Mouse (Mus musculus): Measurements from ENCODE around the gene Slc35e2.
"Not testable (repeated sequence)": the region's sequence is repeated elsewhere in the genome, so short reads cannot be mapped to it uniquely, and the experiment has no call there.

Slc35e2 gene

GRCm38 (mm10) chr4:155624338-155625291 is 23.4 kb downstream of the Slc35e2 start, which contains the start of gene Cdk11b:
Cdk11b (plus strand) TSS chr4:155624854.
- peak; percentile 94 for DNase-seq (ENCODE audit: low read depth, low spot score)

- no peak for DNase-seq (ENCODE audit: low read depth, low spot score)
Observed at GRCm38 (mm10) chr4:155630267-155630666, 29.1 kb downstream of the Slc35e2 start.

GRCm38 (mm10) chr4:155635766-155636499 is 34.7 kb downstream of the Slc35e2 start:
- no peak for DNase-seq (ENCODE audit: low read depth, low spot score)

GRCm38 (mm10) chr4:155643531-155643930 is 42.3 kb downstream of the Slc35e2 start:
- DNase-seq (ENCODE audit: low read depth, low spot score), result no peak

GRCm38 (mm10) chr4:155645308-155645707 is 44.1 kb downstream of the Slc35e2 start, which contains the start of gene Gm10563:
Gm10563 (minus strand) TSS chr4:155645408.
- DNase-seq (ENCODE audit: low read depth, low spot score), result not testable (repeated sequence)

- DNase-seq (ENCODE audit: low read depth, low spot score), result no peak
Observed at GRCm38 (mm10) chr4:155645721-155646120, 44.5 kb downstream of the Slc35e2 start.

- no peak for DNase-seq (ENCODE audit: low read depth, low spot score)
Observed at GRCm38 (mm10) chr4:155649355-155649754, 48.1 kb downstream of the Slc35e2 start.

- no peak for DNase-seq (ENCODE audit: low read depth, low spot score)
Observed at GRCm38 (mm10) chr4:155651553-155652269, 50.5 kb downstream of the Slc35e2 start.

- DNase-seq (ENCODE audit: low read depth, low spot score), result no peak
Observed at GRCm38 (mm10) chr4:155652283-155653085, 51.3 kb downstream of the Slc35e2 start.

- no peak for DNase-seq (ENCODE audit: low read depth, low spot score)
Observed at GRCm38 (mm10) chr4:155653086-155653450, 51.9 kb downstream of the Slc35e2 start, which contains the start of gene Mmp23. Mmp23 (minus strand) TSS chr4:155653384.

GRCm38 (mm10) chr4:155653451-155654182 is 52.4 kb downstream of the Slc35e2 start:
- DNase-seq (ENCODE audit: low read depth, low spot score), result no peak

- DNase-seq (ENCODE audit: low read depth, low spot score), result no peak
Observed at GRCm38 (mm10) chr4:155654183-155654455, 52.9 kb downstream of the Slc35e2 start.

- peak; percentile 42 for DNase-seq (ENCODE audit: low read depth, low spot score)
Observed at GRCm38 (mm10) chr4:155654456-155655298, 53.5 kb downstream of the Slc35e2 start.

- no peak for DNase-seq (ENCODE audit: low read depth, low spot score)
Observed at GRCm38 (mm10) chr4:155656214-155656751, 55.1 kb downstream of the Slc35e2 start.

GRCm38 (mm10) chr4:155658961-155659360 is 57.7 kb downstream of the Slc35e2 start:
- no peak for DNase-seq (ENCODE audit: low read depth, low spot score)

- no peak for DNase-seq (ENCODE audit: low read depth, low spot score)
Observed at GRCm38 (mm10) chr4:155660641-155661040, 59.4 kb downstream of the Slc35e2 start.

GRCm38 (mm10) chr4:155666903-155667302 is 65.7 kb downstream of the Slc35e2 start:
- no peak for DNase-seq (ENCODE audit: low read depth, low spot score)

GRCm38 (mm10) chr4:155668689-155669597 is 67.7 kb downstream of the Slc35e2 start, which contains the start of gene Mib2:
Mib2 (minus strand) TSS chr4:155669198.
- peak; percentile 83 for DNase-seq (ENCODE audit: low read depth, low spot score)

Measured in retina, adult 2 months (tissue).